Mouse (Mus musculus) lung, embryonic 15.5 days (tissue): ENCODE results near the gene Tcaim. TPM values are rescaled to one million over a fixed set of nuclear protein-coding genes. Genes with fewer than 3 reads are reported as not detected.

Source experiments
- polyA plus RNA-seq: library from polyadenylated mRNA; unstranded; fragments of >200 nt; fragmentation: Nextera tagmentation; extraction: Ambion mirVana; gene quantifications from 2 replicates; pipeline ENCODE4 v1.2.1, GENCODE M21; 2015

Tcaim gene
- polyA plus RNA-seq, 1 experiment from 2014 or later: 6.2 TPM

Other genes starting within 250 kb of the Tcaim start
- gene Topaz1, start 58.2 kb upstream of the Tcaim start, polyA plus RNA-seq: 0.04 and 0.05 TPM in 2 replicates
- 0.38 and 1.1 TPM in 2 replicates for gene Gm35549, start 38.5 kb downstream of the Tcaim start, polyA plus RNA-seq
- 65.6 and 67.1 TPM in 2 replicates for gene Zfp445, start 60.5 kb downstream of the Tcaim start, polyA plus RNA-seq
- gene Zkscan7, start 80.1 kb downstream of the Tcaim start, polyA plus RNA-seq: 3.5 and 4.7 TPM in 2 replicates
- 21.3 and 23.0 TPM in 2 replicates for gene Zfp105, start 117.5 kb downstream of the Tcaim start, polyA plus RNA-seq
- gene 1110059G10Rik, start 145.5 kb downstream of the Tcaim start, polyA plus RNA-seq: 28.9 and 31.6 TPM in 2 replicates
- gene Kif15, start 145.5 kb downstream of the Tcaim start, polyA plus RNA-seq: 69.7 and 72.0 TPM in 2 replicates
- gene Tmem42, start 215.8 kb downstream of the Tcaim start, polyA plus RNA-seq: 19.3 and 21.4 TPM in 2 replicates
- 0.27 and 0.40 TPM in 2 replicates for gene Tgm4, start 229.2 kb downstream of the Tcaim start, polyA plus RNA-seq